Mouse (Mus musculus): ENCODE measurements around the gene Mmp15. TPM values are rescaled to one million over a fixed set of nuclear protein-coding genes. Genes with fewer than 3 reads are reported as not detected.

Mmp15 gene
- polyA plus RNA-seq, 1 experiment from 2014 or later, result 8.9 TPM

DNA sequence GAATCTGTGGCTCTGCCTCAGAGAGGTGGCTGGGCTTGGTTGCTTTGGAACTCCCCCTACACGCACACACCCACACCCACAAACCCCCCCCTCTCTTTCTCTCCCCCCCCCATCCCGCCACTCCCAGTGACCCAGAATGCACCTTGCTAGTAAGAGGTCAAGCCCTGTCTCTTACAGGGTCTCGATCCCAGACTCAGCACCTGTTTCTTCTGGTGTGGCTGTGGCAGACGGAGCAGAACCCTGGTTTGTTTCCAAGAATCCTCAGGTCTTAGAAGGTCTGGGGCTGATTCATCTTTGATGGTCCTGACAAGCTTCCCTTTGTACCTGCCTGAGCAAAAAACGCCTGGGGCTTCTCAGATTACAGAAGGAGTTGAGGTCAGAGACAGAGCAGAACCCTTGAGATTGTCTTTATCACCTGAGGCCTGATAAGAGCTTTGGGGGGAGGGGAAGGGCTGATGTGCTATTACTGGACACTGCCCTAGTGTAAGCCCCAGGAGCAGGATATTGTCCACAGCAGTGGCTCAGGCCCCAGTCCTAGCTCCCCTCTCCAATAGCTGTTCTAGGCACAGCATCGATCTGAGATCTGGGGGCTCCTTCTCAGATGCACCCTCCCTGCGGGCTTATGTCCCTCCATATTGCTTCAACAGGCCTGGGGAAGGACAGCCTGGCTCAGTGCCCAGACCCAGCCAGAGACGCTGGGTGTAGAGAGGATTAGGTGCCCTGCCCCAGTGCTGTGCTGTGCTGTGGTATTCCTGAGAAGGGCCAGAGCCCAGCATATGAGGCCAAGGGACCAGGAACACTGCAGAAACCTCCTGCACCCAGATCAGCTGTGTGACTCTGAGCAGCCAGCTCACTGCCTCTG is 6.7 kb downstream of the Mmp15 start:
- Histone ChIP-seq H3K36me3 (replicated peaks; ENCODE audit: control insufficient read depth, insufficient read depth, low read depth, low read length) (no peaks in the 10 kb centered on the region), H3K27ac (replicated peaks; ENCODE audit: low read depth, low read length) (no peak overlapping the region), H3K4me3 (ENCODE audit: low read depth, low read length) (no peak overlapping the region), H3K4me1 (ENCODE audit: control insufficient read depth, insufficient read depth, low read length) (no peaks in the 10 kb centered on the region; the same call in 1 of the 2 replicates), H3K9ac (replicated peaks; ENCODE audit: low read length) (no peak overlapping the region), H3K27me3 (ENCODE audit: control insufficient read depth, insufficient read depth, low read length) (no peaks in the 10 kb centered on the region), H3K4me2 (ENCODE audit: low read depth, low read length) (no peak overlapping the region), H3K9me3 (replicated peaks; ENCODE audit: control insufficient read depth, low read length) (no peaks in the 10 kb centered on the region)
- DNase-seq (ENCODE audit: low spot score) (no peak), ATAC-seq (replicated peaks; ENCODE audit: insufficient number of reproducible peaks, low FRiP score, low TSS enrichment, low read depth) (no peak)
- WGBS, result 61% methylated on average over 6 of the region's 8 CpGs

DNA sequence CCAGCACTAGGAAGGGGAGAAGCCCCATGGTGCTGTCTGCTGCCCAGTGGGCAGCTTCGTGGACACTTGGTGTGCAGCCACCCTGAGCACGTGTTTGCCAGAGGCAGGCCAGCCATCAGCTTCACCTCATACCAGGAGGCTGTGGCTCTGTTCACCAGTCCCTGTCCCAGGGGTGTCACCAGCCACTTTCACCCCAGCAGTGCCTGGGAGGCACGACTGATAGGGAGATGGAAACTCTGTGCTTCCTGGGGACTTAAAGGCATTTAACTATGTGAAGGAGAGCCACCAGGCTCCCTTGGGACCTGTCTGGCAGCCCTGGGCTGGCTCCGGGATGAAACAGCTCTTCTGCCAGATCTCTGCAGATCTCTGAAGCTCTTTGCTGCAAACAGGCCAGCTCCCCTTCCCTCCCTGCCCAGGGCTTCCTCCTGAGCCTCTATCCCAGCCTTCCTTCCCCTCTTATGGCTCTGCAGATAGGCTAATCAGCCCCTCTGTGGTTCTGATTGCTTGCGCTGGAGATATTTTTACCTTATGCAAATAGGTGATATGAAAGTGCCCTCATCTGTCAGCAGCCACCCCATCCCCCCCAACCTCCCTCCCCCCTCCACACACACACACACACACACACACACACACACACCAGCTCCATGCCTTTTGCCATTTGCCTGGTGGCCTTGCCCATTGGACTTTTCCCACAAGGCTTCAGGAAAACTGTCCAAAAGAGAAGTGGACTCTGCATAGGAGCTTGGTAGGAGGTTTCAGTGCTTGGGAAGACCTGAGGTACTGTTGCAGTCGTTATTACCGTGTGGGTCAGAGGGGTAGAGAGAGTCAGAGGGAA is 8.3 kb downstream of the Mmp15 start:
- ATAC-seq (replicated peaks; ENCODE audit: insufficient number of reproducible peaks, low FRiP score, low TSS enrichment, low read depth), result no peak
- H3K27ac ChIP-seq (replicated peaks; ENCODE audit: low read depth, low read length), result no peak overlapping the region

DNA sequence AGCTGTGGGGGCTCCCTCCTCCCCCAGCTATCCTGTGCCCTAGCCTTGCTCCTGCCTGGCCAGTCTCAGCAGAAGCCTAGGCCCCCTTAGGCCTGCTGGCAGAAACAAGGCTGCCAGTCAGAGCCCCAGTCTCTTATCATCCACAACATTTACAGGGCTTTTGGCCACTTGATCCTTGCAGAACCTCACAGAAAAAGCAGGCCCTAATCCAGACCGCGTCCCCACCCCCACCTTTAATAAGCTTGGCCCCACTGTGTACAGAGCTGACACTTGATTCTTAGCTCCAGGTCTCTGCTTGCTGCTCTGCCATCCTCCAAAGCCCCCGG is 8.9 kb downstream of the Mmp15 start:
- no peak overlapping the region for H3K4me3 ChIP-seq (ENCODE audit: low read depth, low read length)
- no peaks in the 10 kb centered on the region for H3K9me3 ChIP-seq (replicated peaks; ENCODE audit: control insufficient read depth, low read length)
- no peaks in the 10 kb centered on the region for H3K36me3 ChIP-seq (replicated peaks; ENCODE audit: control insufficient read depth, insufficient read depth, low read depth, low read length)
- no peak for ATAC-seq (replicated peaks; ENCODE audit: insufficient number of reproducible peaks, low FRiP score, low TSS enrichment, low read depth)
- DNase-seq (ENCODE audit: low spot score), result no peak
- 65% methylated on average over 3 of the region's 3 CpGs for WGBS
- peak overlapping the region; percentile 28; the same call in 1 of the 2 replicates for H3K9ac ChIP-seq (replicated peaks; ENCODE audit: low read length)
- no peak overlapping the region for H3K27ac ChIP-seq (replicated peaks; ENCODE audit: low read depth, low read length)
- H3K27me3 ChIP-seq (ENCODE audit: control insufficient read depth, insufficient read depth, low read length), result no peaks in the 10 kb centered on the region
- H3K4me1 ChIP-seq (ENCODE audit: control insufficient read depth, insufficient read depth, low read length), result no peaks in the 10 kb centered on the region; the same call in 1 of the 2 replicates
- H3K4me2 ChIP-seq (ENCODE audit: low read depth, low read length), result no peak overlapping the region

More for the DNA sequence above, 8.3 kb downstream of the Mmp15 start:
- Histone ChIP-seq H3K4me2 (ENCODE audit: low read depth, low read length) (no peak overlapping the region), H3K9me3 (replicated peaks; ENCODE audit: control insufficient read depth, low read length) (no peaks in the 10 kb centered on the region), H3K36me3 (replicated peaks; ENCODE audit: control insufficient read depth, insufficient read depth, low read depth, low read length) (no peaks in the 10 kb centered on the region), H3K27me3 (ENCODE audit: control insufficient read depth, insufficient read depth, low read length) (no peaks in the 10 kb centered on the region), H3K4me1 (ENCODE audit: control insufficient read depth, insufficient read depth, low read length) (no peaks in the 10 kb centered on the region; the same call in 1 of the 2 replicates), H3K4me3 (ENCODE audit: low read depth, low read length) (no peak overlapping the region), H3K9ac (replicated peaks; ENCODE audit: low read length) (peak overlapping the region; percentile 28; the same call in 1 of the 2 replicates)
- DNase-seq (ENCODE audit: low spot score), result no peak
- 46% methylated on average over 7 of the region's 7 CpGs for WGBS

DNA sequence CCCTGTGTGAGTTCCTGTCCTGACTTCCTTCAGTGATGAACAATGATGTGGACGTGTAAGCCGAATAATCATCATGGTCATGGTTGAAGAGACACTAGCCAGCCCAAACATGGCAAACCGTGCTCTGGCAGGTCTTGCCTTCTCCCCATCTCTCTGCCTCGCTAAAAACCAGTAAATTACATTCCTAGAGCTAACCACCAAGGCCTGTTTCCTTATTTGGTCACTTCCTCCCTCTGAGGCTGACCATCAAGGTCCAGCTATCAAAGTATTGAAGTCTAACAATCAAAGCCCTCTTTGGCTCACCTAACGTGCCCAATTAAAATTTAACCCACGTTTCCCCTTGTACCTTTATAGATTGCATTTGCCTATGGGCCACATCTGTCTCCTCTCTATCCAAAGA is 10.2 kb downstream of the Mmp15 start:
- H3K4me1 ChIP-seq (ENCODE audit: control insufficient read depth, insufficient read depth, low read length), result no peaks in the 10 kb centered on the region; the same call in 1 of the 2 replicates
- DNase-seq (ENCODE audit: low spot score) (no peak), ATAC-seq (replicated peaks; ENCODE audit: insufficient number of reproducible peaks, low FRiP score, low TSS enrichment, low read depth) (no peak)
- no peaks in the 10 kb centered on the region for H3K9me3 ChIP-seq (replicated peaks; ENCODE audit: control insufficient read depth, low read length)
- no peak overlapping the region for H3K4me2 ChIP-seq (ENCODE audit: low read depth, low read length)
- 73% methylated on average over 6 of the region's 6 CpGs for WGBS
- H3K27ac ChIP-seq (replicated peaks; ENCODE audit: low read depth, low read length), result no peak overlapping the region
- H3K4me3 ChIP-seq (ENCODE audit: low read depth, low read length), result no peak overlapping the region
- no peaks in the 10 kb centered on the region for H3K36me3 ChIP-seq (replicated peaks; ENCODE audit: control insufficient read depth, insufficient read depth, low read depth, low read length)
- no peaks in the 10 kb centered on the region for H3K27me3 ChIP-seq (ENCODE audit: control insufficient read depth, insufficient read depth, low read length)
- H3K9ac ChIP-seq (replicated peaks; ENCODE audit: low read length), result no peak overlapping the region

DNA sequence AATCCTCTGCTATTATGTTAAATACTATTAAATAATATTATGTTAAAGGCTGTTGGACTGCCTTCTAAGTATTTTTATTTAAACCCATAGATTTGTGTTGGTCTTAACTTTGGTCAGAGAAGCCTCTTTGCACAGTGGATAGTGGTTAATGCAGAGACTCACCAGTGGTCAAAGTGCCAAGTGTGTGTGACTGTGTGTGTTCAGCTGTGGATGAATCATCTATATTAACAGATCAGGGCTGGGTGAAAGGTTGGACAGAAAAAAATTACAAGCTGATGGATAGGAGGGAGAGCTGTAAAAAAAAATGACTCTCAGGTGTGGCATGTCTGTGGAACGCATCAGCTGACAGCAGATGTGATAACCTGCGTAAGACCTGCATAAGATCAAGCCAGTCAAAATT is 11.8 kb downstream of the Mmp15 start:
- no peak for ATAC-seq (replicated peaks; ENCODE audit: insufficient number of reproducible peaks, low FRiP score, low TSS enrichment, low read depth)
- H3K4me2 ChIP-seq (ENCODE audit: low read depth, low read length), result no peak overlapping the region

DNA sequence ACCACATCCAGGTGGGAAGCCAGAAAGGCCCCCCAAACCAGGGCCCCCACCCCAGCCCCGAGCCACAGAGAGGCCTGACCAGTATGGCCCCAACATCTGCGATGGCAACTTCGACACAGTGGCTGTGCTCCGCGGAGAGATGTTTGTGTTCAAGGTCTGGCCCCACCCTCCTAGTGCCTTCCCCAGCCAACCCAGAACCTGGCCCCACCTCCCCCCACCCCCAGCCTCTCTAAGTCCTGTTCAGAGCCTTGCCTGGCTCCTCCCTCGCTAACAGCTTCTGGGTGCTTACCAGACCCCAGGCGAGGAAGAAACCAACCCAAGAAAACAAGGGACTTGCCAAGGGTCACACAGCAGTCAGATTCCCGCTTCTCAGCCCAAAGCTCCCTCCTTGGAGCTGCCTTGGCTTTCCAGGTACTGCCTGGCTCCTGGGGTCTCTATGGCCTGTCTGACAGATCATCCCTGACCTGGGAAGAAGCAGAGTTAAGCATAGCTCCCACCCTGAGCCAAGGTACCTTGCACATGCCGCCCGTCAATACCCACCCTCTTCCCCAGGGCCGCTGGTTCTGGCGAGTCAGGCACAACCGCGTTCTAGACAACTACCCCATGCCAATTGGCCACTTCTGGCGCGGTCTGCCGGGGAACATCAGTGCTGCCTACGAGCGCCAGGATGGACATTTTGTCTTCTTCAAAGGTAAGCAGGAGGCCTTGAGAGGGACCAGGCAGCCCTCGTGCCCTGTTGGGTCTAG is 17.7 kb downstream of the Mmp15 start:
- Histone ChIP-seq H3K4me3 (ENCODE audit: low read depth, low read length) (peak overlapping the region; percentile 10; the same call in 1 of the 2 replicates), H3K27ac (replicated peaks; ENCODE audit: low read depth, low read length) (no peak overlapping the region)
- WGBS, result 50% methylated on average over 20 of the region's 20 CpGs

More for the DNA sequence above, 11.8 kb downstream of the Mmp15 start:
- Histone ChIP-seq H3K4me3 (ENCODE audit: low read depth, low read length) (no peak overlapping the region), H3K9ac (replicated peaks; ENCODE audit: low read length) (no peak overlapping the region), H3K9me3 (replicated peaks; ENCODE audit: control insufficient read depth, low read length) (no peaks in the 10 kb centered on the region), H3K4me1 (ENCODE audit: control insufficient read depth, insufficient read depth, low read length) (no peaks in the 10 kb centered on the region; the same call in 1 of the 2 replicates), H3K36me3 (replicated peaks; ENCODE audit: control insufficient read depth, insufficient read depth, low read depth, low read length) (no peaks in the 10 kb centered on the region), H3K27ac (replicated peaks; ENCODE audit: low read depth, low read length) (no peak overlapping the region), H3K27me3 (ENCODE audit: control insufficient read depth, insufficient read depth, low read length) (no peaks in the 10 kb centered on the region)
- 100% methylated on average over 2 of the region's 2 CpGs for WGBS
- DNase-seq (ENCODE audit: low spot score), result no peak

DNA sequence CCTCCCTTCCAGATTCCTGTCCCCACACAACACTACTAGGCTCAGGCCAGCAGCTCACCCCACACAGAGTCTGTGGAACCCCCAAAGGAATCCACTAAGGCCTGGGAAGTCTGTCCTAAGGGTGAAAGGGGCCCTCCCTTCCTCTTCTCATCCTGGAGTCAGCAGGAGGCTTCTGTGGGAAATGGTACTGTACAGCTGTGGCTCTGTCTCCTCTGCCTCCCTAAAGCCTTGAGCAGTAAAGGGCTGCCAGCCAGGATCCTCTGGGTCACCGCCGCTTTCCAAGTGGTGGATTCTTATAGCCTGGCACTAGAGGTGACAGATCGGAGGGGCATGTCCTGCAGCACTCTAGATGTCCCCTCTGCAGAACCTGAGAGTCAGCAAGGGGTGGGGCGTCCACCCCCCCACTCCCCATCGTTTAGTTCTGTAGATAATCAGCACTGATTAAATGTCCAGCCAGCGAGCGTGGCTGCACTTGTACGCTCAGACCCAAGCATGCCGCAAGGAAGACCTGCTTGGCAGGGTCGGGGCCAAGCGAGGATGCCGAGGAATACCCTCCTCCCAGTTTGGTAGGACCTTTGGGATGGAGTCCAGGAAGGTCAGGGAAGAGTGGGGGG is 21.4 kb downstream of the Mmp15 start:
- Histone ChIP-seq H3K4me2 (ENCODE audit: low read depth, low read length) (no peak overlapping the region), H3K27ac (replicated peaks; ENCODE audit: low read depth, low read length) (no peak overlapping the region), H3K27me3 (ENCODE audit: control insufficient read depth, insufficient read depth, low read length) (no peaks in the 10 kb centered on the region), H3K4me1 (ENCODE audit: control insufficient read depth, insufficient read depth, low read length) (no peaks in the 10 kb centered on the region; the same call in 1 of the 2 replicates), H3K36me3 (replicated peaks; ENCODE audit: control insufficient read depth, insufficient read depth, low read depth, low read length) (no peaks in the 10 kb centered on the region), H3K4me3 (ENCODE audit: low read depth, low read length) (no peak overlapping the region), H3K9ac (replicated peaks; ENCODE audit: low read length) (no peak overlapping the region), H3K9me3 (replicated peaks; ENCODE audit: control insufficient read depth, low read length) (no peaks in the 10 kb centered on the region)
- no peak for ATAC-seq (replicated peaks; ENCODE audit: insufficient number of reproducible peaks, low FRiP score, low TSS enrichment, low read depth)
- DNase-seq (ENCODE audit: low spot score), result no peak
- WGBS, result 73% methylated on average over 12 of the region's 12 CpGs

More for the DNA sequence above, 17.7 kb downstream of the Mmp15 start:
- Histone ChIP-seq H3K4me2 (ENCODE audit: low read depth, low read length) (peak overlapping the region; percentile 37), H3K36me3 (replicated peaks; ENCODE audit: control insufficient read depth, insufficient read depth, low read depth, low read length) (no peaks in the 10 kb centered on the region), H3K4me1 (ENCODE audit: control insufficient read depth, insufficient read depth, low read length) (no peaks in the 10 kb centered on the region; the same call in 1 of the 2 replicates), H3K27me3 (ENCODE audit: control insufficient read depth, insufficient read depth, low read length) (no peaks in the 10 kb centered on the region), H3K9me3 (replicated peaks; ENCODE audit: control insufficient read depth, low read length) (no peaks in the 10 kb centered on the region), H3K9ac (replicated peaks; ENCODE audit: low read length) (peak overlapping the region; percentile 32)
- peak; percentile 49 for ATAC-seq (replicated peaks; ENCODE audit: insufficient number of reproducible peaks, low FRiP score, low TSS enrichment, low read depth)
- peak; percentile 64 for DNase-seq (ENCODE audit: low spot score)

Data from embryonic facial prominence, embryonic 11.5 days (tissue).